Mouse (Mus musculus) hindbrain, embryonic 16.5 days (tissue): ENCODE results near the gene Prkag1. TPM values are rescaled to one million over a fixed set of nuclear protein-coding genes. Genes with fewer than 3 reads are reported as not detected.

Source experiments
- ATAC-seq: fragments of 200-750 bp; cut with Nextera tagmentation; 2 replicates; pipeline ENCODE4 v1.8.0; 2017; ENCODE audit warnings: moderate TSS enrichment, moderate library complexity
- H3K27ac ChIP-seq: fragments of 300-500 bp; sonication (generic); 2 replicates; pipeline ENCODE4 v1.5.1; 2014; ENCODE audit warnings: low read depth, mild to moderate bottlenecking, control low read depth, low read length, moderate library complexity
- H3K27me3 ChIP-seq: fragments of 300-500 bp; sonication (generic); replicated peaks from 2 replicates; pipeline ENCODE4 v1.6.1; 2014; ENCODE audit warnings: low read length; ENCODE audit not compliant: control insufficient read depth, insufficient read depth
- H3K36me3 ChIP-seq: fragments of 300-500 bp; sonication (generic); 2 replicates; pipeline ENCODE4 v1.6.1; 2014; ENCODE audit warnings: mild to moderate bottlenecking, low read length, moderate library complexity, mixed read lengths; ENCODE audit not compliant: control insufficient read depth, insufficient read depth
- H3K4me1 ChIP-seq: fragments of 300-500 bp; sonication (generic); 2 replicates; pipeline ENCODE4 v1.6.1; 2014; ENCODE audit warnings: low read depth, low read length; ENCODE audit not compliant: control insufficient read depth, insufficient read depth
- H3K4me2 ChIP-seq: fragments of 300-500 bp; sonication (generic); 2 replicates; pipeline ENCODE4 v1.6.1; 2014; ENCODE audit warnings: mild to moderate bottlenecking, low read length, control low read depth, moderate library complexity
- H3K4me3 ChIP-seq: fragments of 300-500 bp; sonication (generic); 2 replicates; pipeline ENCODE4 v1.5.1; 2014; ENCODE audit warnings: mild to moderate bottlenecking, low read length, control low read depth, moderate library complexity
- H3K9ac ChIP-seq: fragments of 300-500 bp; sonication (generic); 2 replicates; pipeline ENCODE4 v1.6.1; 2014; ENCODE audit warnings: low read depth, mild to moderate bottlenecking, control low read depth, low read length, moderate library complexity
- H3K9me3 ChIP-seq: fragments of 300-500 bp; sonication (generic); 2 replicates; pipeline ENCODE4 v1.6.1; 2014; ENCODE audit warnings: mild to moderate bottlenecking, low read length, moderate library complexity; ENCODE audit not compliant: control insufficient read depth
- WGBS: fragments of 180-500 bp; shearing (Covaris S2); extraction: QIAGEN DNeasy Blood & Tissue Kit; methylation state at CpG from one replicate; pipeline ENCODE4 v1.1.7; 2014; 5-methylcytosine and 5-hydroxymethylcytosine counted together
- polyA plus RNA-seq: library from polyadenylated mRNA; unstranded; fragments of >200 nt; fragmentation: Nextera tagmentation; extraction: Ambion mirVana; gene quantifications from 2 replicates; pipeline ENCODE4 v1.2.1, GENCODE M21; 2015

Gene Prkag1
- polyA plus RNA-seq, 1 experiment from 2014 or later, result 72.5 TPM

DNA sequence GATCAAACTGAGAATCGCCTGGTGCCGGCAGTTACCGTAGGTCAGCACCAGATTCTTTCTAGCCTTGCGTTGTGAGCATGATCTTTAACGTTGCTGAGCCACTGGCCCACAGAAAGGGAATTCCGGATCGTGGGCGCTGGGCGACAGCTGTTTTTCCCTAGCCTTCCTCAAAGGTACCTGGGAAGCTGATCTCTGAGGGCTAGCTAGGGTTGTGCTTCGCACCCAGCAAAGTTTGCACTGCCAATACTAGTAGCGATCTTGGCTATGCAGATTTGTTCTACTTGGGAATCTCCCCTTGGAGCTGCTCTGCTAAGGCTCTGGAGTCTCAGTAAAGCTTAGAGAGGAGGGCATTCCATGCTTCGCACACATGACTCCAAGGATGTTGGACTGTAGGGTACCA, 40.1 kb downstream of the Prkag1 start:
- no peaks in the 10 kb centered on the region for H3K36me3 ChIP-seq
- WGBS, result under 1% methylated on average over 12 of the region's 12 CpGs

GRCm38 (mm10) chr15:98790761-98791160, 40.6 kb downstream of the Prkag1 start:
- no peak overlapping the region for H3K27ac ChIP-seq
- WGBS, result under 1% methylated on average over 23 of the region's 23 CpGs
- no peaks in the 10 kb centered on the region for H3K36me3 ChIP-seq
- peaks cover 16% of the 10 kb centered on the region for H3K4me1 ChIP-seq
- H3K4me3 ChIP-seq, result peak overlapping the region; percentile 27
- H3K9ac ChIP-seq, result peak overlapping the region; percentile 27
- ATAC-seq, result no peak
- H3K27me3 ChIP-seq, result peaks cover 75% of the 10 kb centered on the region
- H3K4me2 ChIP-seq, result peak overlapping the region; percentile 40
- H3K9me3 ChIP-seq, result peaks cover 2% of the 10 kb centered on the region

More for the DNA sequence above, 40.1 kb downstream of the Prkag1 start:
- H3K4me2 ChIP-seq, result peak overlapping the region; percentile 40
- H3K4me1 ChIP-seq, result peaks cover 16% of the 10 kb centered on the region
- peaks cover 79% of the 10 kb centered on the region for H3K27me3 ChIP-seq
- no peak for ATAC-seq
- H3K9ac ChIP-seq, result no peak overlapping the region; the same call in 1 of the 2 replicates
- H3K9me3 ChIP-seq, result no peaks in the 10 kb centered on the region
- peak overlapping the region; percentile 27 for H3K4me3 ChIP-seq
- no peak overlapping the region for H3K27ac ChIP-seq

- Histone ChIP-seq H3K36me3 (no peaks in the 10 kb centered on the region), H3K27me3 (peaks cover 70% of the 10 kb centered on the region), H3K27ac (no peak within 1 kb of the TSS), H3K4me1 (peaks cover 16% of the 10 kb centered on the region), H3K9ac (peak within 1 kb of the TSS; percentile 17), H3K4me3 (peak within 1 kb of the TSS; percentile 5), H3K9me3 (peaks cover 4% of the 10 kb centered on the region), H3K4me2 (peak within 1 kb of the TSS; percentile 40)
- ATAC-seq, result no peak
- 2% methylated on average over 50 of the region's 51 CpGs for WGBS
Observed at GRCm38 (mm10) chr15:98789661-98790535, 41.4 kb downstream of the Prkag1 start, which contains the start of gene Wnt1. TSS of gene Wnt1 (plus strand) at chr15:98789857.

DNA sequence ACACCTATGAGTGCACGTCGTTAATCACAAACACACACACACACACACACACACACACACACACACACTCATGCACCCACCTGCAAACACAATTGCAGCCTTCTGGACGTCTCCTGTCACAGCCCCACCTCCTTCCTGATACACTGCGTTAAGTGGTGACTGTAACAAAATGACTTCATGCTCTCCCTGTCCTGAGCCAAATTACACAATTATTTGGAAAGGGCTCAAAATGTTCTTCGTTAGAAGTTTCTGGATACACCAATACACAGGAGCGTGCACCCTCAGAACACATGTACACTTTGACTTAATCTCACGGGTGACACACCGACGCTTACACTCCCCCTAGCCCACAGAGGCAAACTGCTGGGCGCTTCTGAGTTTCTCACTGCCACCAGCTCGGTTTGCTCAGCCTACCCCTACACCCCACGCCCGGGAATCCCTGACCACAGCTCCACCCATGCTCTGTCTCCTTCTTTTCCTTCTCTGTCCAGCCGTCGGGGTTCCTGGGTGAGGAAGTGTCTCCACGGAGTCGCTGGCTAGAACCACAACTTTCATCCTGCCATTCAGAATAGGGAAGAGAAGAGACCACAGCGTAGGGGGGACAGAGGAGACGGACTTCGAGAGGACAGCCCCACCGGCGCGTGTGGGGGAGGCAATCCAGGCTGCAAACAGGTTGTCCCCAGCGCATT, 42.2 kb downstream of the Prkag1 start:
- Histone ChIP-seq H3K4me1 (peaks cover 16% of the 10 kb centered on the region), H3K4me2 (no peak overlapping the region; the same call in 1 of the 2 replicates), H3K9me3 (peaks cover 4% of the 10 kb centered on the region), H3K27ac (no peak overlapping the region), H3K9ac (no peak overlapping the region), H3K4me3 (no peak overlapping the region; the same call in 1 of the 2 replicates), H3K36me3 (no peaks in the 10 kb centered on the region), H3K27me3 (peaks cover 66% of the 10 kb centered on the region)
- WGBS, result 12% methylated on average over 21 of the region's 24 CpGs
- ATAC-seq, result no peak

- Histone ChIP-seq H3K27ac (no peak overlapping the region), H3K9ac (no peak overlapping the region), H3K4me3 (no peak overlapping the region), H3K36me3 (no peaks in the 10 kb centered on the region), H3K9me3 (peaks cover 4% of the 10 kb centered on the region), H3K27me3 (peaks cover 62% of the 10 kb centered on the region), H3K4me1 (peaks cover 13% of the 10 kb centered on the region), H3K4me2 (no peak overlapping the region)
- ATAC-seq, result no peak
- 28% methylated on average over 4 of the region's 4 CpGs for WGBS
Observed at GRCm38 (mm10) chr15:98787930-98788329, 43.4 kb downstream of the Prkag1 start.

- Histone ChIP-seq H3K9me3 (peaks cover 4% of the 10 kb centered on the region), H3K9ac (no peak overlapping the region), H3K27me3 (peaks cover 59% of the 10 kb centered on the region), H3K36me3 (no peaks in the 10 kb centered on the region), H3K27ac (no peak overlapping the region), H3K4me3 (no peak overlapping the region), H3K4me1 (peaks cover under 1% of the 10 kb centered on the region; the same call in 1 of the 2 replicates), H3K4me2 (no peak overlapping the region)
- 44% methylated on average over 7 of the region's 7 CpGs for WGBS
- ATAC-seq, result no peak
Observed at GRCm38 (mm10) chr15:98785744-98786143, 45.6 kb downstream of the Prkag1 start.

- Histone ChIP-seq H3K9ac (no peak overlapping the region), H3K4me2 (no peak overlapping the region), H3K9me3 (peaks cover 4% of the 10 kb centered on the region), H3K4me3 (no peak overlapping the region), H3K27ac (no peak overlapping the region), H3K36me3 (no peaks in the 10 kb centered on the region), H3K27me3 (peaks cover 64% of the 10 kb centered on the region), H3K4me1 (peaks cover 9% of the 10 kb centered on the region)
- 30% methylated on average over 6 of the region's 6 CpGs for WGBS
- no peak for ATAC-seq
Observed at GRCm38 (mm10) chr15:98781166-98781565, 50.2 kb downstream of the Prkag1 start.

- Histone ChIP-seq H3K9ac (no peak overlapping the region), H3K4me2 (no peak overlapping the region), H3K4me1 (peaks cover 9% of the 10 kb centered on the region), H3K27me3 (peaks cover 69% of the 10 kb centered on the region), H3K27ac (no peak overlapping the region), H3K4me3 (no peak overlapping the region), H3K9me3 (no peaks in the 10 kb centered on the region), H3K36me3 (no peaks in the 10 kb centered on the region)
- ATAC-seq, result no peak
- WGBS, result 5% methylated on average over 13 of the region's 13 CpGs
Observed at GRCm38 (mm10) chr15:98780573-98780972, 50.7 kb downstream of the Prkag1 start.

DNA sequence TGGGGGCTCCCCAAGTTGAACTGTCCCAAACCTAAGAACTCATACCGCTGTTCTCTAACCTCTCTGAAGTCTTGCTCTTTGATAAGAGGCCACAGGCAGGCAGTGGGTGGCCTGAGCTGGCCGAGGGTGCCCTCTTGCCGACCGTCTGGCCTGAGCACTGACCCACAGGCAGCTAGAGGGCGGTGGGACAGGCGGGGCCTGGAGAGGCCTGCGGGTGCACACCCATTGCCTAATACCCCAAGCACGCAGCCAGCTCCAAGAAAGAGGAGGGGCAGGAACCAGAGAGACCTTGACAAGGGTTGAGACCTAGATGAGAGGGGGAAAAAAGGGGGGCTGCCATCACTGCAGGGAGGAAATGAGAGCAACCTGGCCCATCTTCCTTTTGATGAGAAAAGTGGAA, 51.2 kb downstream of the Prkag1 start:
- no peak overlapping the region for H3K4me3 ChIP-seq
- no peak overlapping the region for H3K4me2 ChIP-seq
- no peaks in the 10 kb centered on the region for H3K36me3 ChIP-seq
- ATAC-seq, result no peak
- H3K9me3 ChIP-seq, result no peaks in the 10 kb centered on the region
- H3K27ac ChIP-seq, result no peak overlapping the region
- H3K9ac ChIP-seq, result no peak overlapping the region
- 4% methylated on average over 8 of the region's 8 CpGs for WGBS
- H3K4me1 ChIP-seq, result peaks cover 9% of the 10 kb centered on the region
- H3K27me3 ChIP-seq, result peaks cover 71% of the 10 kb centered on the region
